20 mouse cellular contexts compared by ENCODE assay signal in the genomic region with DNA sequence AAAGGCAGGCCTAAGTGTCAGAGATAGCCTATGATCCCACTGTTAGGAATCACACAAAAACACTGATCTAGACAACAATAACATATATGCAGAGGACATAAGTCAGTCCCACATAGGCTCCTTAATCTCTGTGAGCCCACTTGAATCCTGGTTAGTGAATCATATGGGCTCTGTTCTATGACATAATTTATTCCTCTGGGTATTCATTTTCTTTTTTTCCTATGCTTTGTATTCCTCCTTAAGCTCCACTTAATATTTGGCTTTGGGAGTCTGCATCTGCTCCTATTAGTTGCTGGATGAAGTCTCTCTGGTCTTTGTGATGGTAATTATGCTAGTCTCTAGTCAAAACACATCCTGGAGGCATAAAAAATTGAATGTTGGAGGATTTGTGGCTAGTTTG.
"Had no signal": no experiment of that assay in that cellular context is flagged by ENCODE, and none has a peak within 500 bp of the region (broad histone marks: within the 10 kb centered on the region; RNA-seq: fewer than 3 reads in every experiment).

No protein-coding gene starts in this region.

- H3K9ac ChIP-seq: kidney, embryonic 15.5 days; limb, embryonic 13.5 days; liver, embryonic 12.5 days; liver, embryonic 15.5 days; lung, embryonic 15.5 days; neural tube, embryonic 13.5 days had no signal

- H3K27ac ChIP-seq: kidney, embryonic 15.5 days; limb, embryonic 10.5 days; limb, embryonic 13.5 days; liver, embryonic 12.5 days; liver, embryonic 15.5 days; lung, embryonic 15.5 days; neural tube, embryonic 13.5 days had no signal

- H3K4me2 ChIP-seq: kidney, embryonic 15.5 days; limb, embryonic 13.5 days; liver, embryonic 12.5 days; liver, embryonic 15.5 days; lung, embryonic 15.5 days; neural tube, embryonic 13.5 days had no signal

- ATAC-seq: liver, embryonic 12.5 days had no signal

- H3K4me3 ChIP-seq: kidney, embryonic 15.5 days; limb, embryonic 10.5 days; limb, embryonic 13.5 days; liver, embryonic 12.5 days; liver, embryonic 15.5 days; lung, embryonic 15.5 days; myocyte; neural tube, embryonic 13.5 days had no signal

- H3K4me1 ChIP-seq: kidney, embryonic 15.5 days; limb, embryonic 10.5 days; limb, embryonic 13.5 days; liver, embryonic 12.5 days; liver, embryonic 15.5 days; lung, embryonic 15.5 days; neural tube, embryonic 13.5 days had no signal

- H3K36me3 ChIP-seq: kidney, embryonic 15.5 days; limb, embryonic 10.5 days; limb, embryonic 13.5 days; liver, embryonic 12.5 days; liver, embryonic 15.5 days; lung, embryonic 15.5 days; neural tube, embryonic 13.5 days had no signal

- H3K27me3 ChIP-seq: kidney, embryonic 15.5 days; limb, embryonic 13.5 days; liver, embryonic 12.5 days; liver, embryonic 15.5 days; lung, embryonic 15.5 days; neural tube, embryonic 13.5 days had no signal

- DNase-seq: kidney, adult 11 months; kidney, adult 8-10 months; kidney, postnatal 10 days; kidney, postnatal 36 days; liver; lung, adult 18-20 months; lung, postnatal 10 days; lung, postnatal 36 days; retina, postnatal 1 day; right cerebral cortex, postnatal 25 days; thymus, adult 18-20 months; thymus, postnatal 36 days had no signal

- H3K9me3 ChIP-seq: kidney, embryonic 15.5 days; limb, embryonic 10.5 days; limb, embryonic 13.5 days; liver, embryonic 12.5 days; liver, embryonic 15.5 days; lung, embryonic 15.5 days; neural tube, embryonic 13.5 days had no signal
